Mouse (Mus musculus): ENCODE results near the gene Bod1.

The Bod1 gene

GRCm38 (mm10) chr11:31671354-31672169 lies at the start of gene Bod1:
Bod1 (minus strand) TSS chr11:31671885.
- peak; percentile 91 for DNase-seq

- no peak for DNase-seq
Measured at GRCm38 (mm10) chr11:31719090-31719489, 47.4 kb upstream of the Bod1 start.

GRCm38 (mm10) chr11:31717926-31718735 lies 46.4 kb upstream of the Bod1 start:
- no peak for DNase-seq

GRCm38 (mm10) chr11:31713641-31714121 lies 42.0 kb upstream of the Bod1 start:
- DNase-seq, result no peak

- DNase-seq, result no peak
Measured at GRCm38 (mm10) chr11:31713116-31713515, 41.4 kb upstream of the Bod1 start.

- DNase-seq, result no peak
Measured at GRCm38 (mm10) chr11:31707771-31708170, 36.1 kb upstream of the Bod1 start.

- no peak for DNase-seq
Measured at GRCm38 (mm10) chr11:31703173-31703572, 31.5 kb upstream of the Bod1 start.

GRCm38 (mm10) chr11:31701901-31702300 lies 30.2 kb upstream of the Bod1 start:
- no peak for DNase-seq

- no peak for DNase-seq
Measured at GRCm38 (mm10) chr11:31699502-31699901, 27.8 kb upstream of the Bod1 start.

- no peak for DNase-seq
Measured at GRCm38 (mm10) chr11:31694801-31695200, 23.1 kb upstream of the Bod1 start.

- DNase-seq, result peak; percentile 23
Measured at GRCm38 (mm10) chr11:31694109-31694508, 22.4 kb upstream of the Bod1 start.

- no peak for DNase-seq
Measured at GRCm38 (mm10) chr11:31693322-31693721, 21.6 kb upstream of the Bod1 start.

- no peak for DNase-seq
Measured at GRCm38 (mm10) chr11:31688956-31689355, 17.3 kb upstream of the Bod1 start.

GRCm38 (mm10) chr11:31684913-31685567 lies 13.4 kb upstream of the Bod1 start:
- DNase-seq, result no peak

- no peak for DNase-seq
Measured at GRCm38 (mm10) chr11:31684126-31684525, 12.4 kb upstream of the Bod1 start.

GRCm38 (mm10) chr11:31679840-31680381 lies 8.2 kb upstream of the Bod1 start:
- DNase-seq, result no peak

- DNase-seq, result no peak
Measured at GRCm38 (mm10) chr11:31677309-31677708, 5.6 kb upstream of the Bod1 start.

- DNase-seq, result no peak
Measured at GRCm38 (mm10) chr11:31676661-31677252, 5.1 kb upstream of the Bod1 start.

GRCm38 (mm10) chr11:31675430-31675829 lies 3.7 kb upstream of the Bod1 start:
- DNase-seq, result peak; percentile 36

- no peak for DNase-seq
Measured at GRCm38 (mm10) chr11:31672170-31672563, 482 bp upstream of the Bod1 start.

GRCm38 (mm10) chr11:31670468-31670921 lies 1.2 kb downstream of the Bod1 start:
- no peak for DNase-seq

- DNase-seq, result no peak
Measured at GRCm38 (mm10) chr11:31669172-31669869, 2.4 kb downstream of the Bod1 start.

All from thymus, postnatal 25 days (tissue).